Mouse (Mus musculus): ENCODE data around the gene Wwc2. TPM values are rescaled to one million over a fixed set of nuclear protein-coding genes. Genes with fewer than 3 reads are reported as not detected.

The Wwc2 gene
- polyA plus RNA-seq, 1 experiment from 2014 or later = 1.8 TPM

DNA sequence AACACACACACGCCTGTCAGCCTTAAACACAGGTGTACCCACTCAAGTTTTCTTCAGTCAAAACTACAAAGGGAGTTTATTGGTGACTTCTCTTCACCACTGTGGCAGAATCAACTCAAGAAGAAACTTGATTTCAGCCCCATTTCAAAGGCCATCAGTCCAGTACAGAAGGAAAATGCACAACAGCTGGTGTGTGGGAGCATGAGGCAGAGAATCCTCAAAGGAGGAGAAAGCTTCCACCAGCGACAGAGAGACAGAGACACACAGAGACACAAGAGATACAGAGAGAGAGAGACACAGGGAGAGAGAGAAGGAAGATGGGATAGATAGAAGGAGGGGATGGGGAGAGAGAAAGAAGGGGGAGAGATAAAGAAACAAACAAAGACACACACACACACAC, 188.4 kb downstream of the Wwc2 start:
- Histone ChIP-seq H3K9me3 (ENCODE audit: low read length) (no peaks in the 10 kb centered on the region), H3K9ac (replicated peaks) (no peak overlapping the region), H3K27me3 (ENCODE audit: insufficient read depth, low read length) (no peaks in the 10 kb centered on the region), H3K4me1 (ENCODE audit: insufficient read depth) (no peaks in the 10 kb centered on the region), H3K4me3 (ENCODE audit: low read depth, low read length) (no peak overlapping the region), H3K27ac (ENCODE audit: low read depth) (no peak overlapping the region), H3K36me3 (replicated peaks; ENCODE audit: insufficient read depth, low read length) (no peaks in the 10 kb centered on the region), H3K4me2 (ENCODE audit: low read depth, low read length) (no peak overlapping the region)
- ATAC-seq (no peak), DNase-seq (no peak)
- 77% methylated on average over 2 of the region's 2 CpGs for WGBS (ENCODE audit: insufficient replicate concordance)
- TF ChIP-seq CTCF (IDR thresholded peaks at IDR 0.05; ENCODE audit: low read depth) (no peak), EP300 (IDR thresholded peaks at IDR 0.05; ENCODE audit: low read depth) (no peak)

DNA sequence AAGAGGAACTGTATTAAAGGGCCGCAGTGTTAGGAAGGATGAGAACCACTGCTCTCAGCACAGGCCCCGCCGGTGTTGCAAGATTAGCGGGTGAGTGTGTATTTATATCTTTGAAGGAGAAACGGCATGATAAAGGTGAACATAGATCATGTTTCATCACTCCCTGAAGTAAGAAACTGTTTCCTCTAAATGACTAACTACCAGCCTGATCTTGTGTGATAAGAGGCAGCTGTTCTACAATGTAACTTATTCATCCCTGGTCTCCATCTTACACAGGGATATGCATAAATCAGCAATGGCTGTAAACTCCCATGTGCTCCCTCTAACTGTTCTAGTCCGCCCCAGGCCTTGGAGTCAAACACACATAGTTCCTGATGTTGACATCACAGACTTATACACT, 191.3 kb downstream of the Wwc2 start:
- no peaks in the 10 kb centered on the region for H3K27me3 ChIP-seq (ENCODE audit: insufficient read depth, low read length)
- H3K27ac ChIP-seq (ENCODE audit: low read depth) = no peak overlapping the region
- no peak for ATAC-seq
- H3K4me2 ChIP-seq (ENCODE audit: low read depth, low read length) = no peak overlapping the region
- no peak overlapping the region for H3K9ac ChIP-seq (replicated peaks)
- H3K36me3 ChIP-seq (replicated peaks; ENCODE audit: insufficient read depth, low read length) = no peaks in the 10 kb centered on the region
- H3K4me3 ChIP-seq (ENCODE audit: low read depth, low read length) = no peak overlapping the region
- 59% methylated on average over 6 of the region's 6 CpGs for WGBS (ENCODE audit: insufficient replicate concordance)
- TF ChIP-seq CTCF (IDR thresholded peaks at IDR 0.05; ENCODE audit: low read depth) (no peak), EP300 (IDR thresholded peaks at IDR 0.05; ENCODE audit: low read depth) (no peak)
- no peaks in the 10 kb centered on the region for H3K4me1 ChIP-seq (ENCODE audit: insufficient read depth)
- no peak for DNase-seq
- no peaks in the 10 kb centered on the region for H3K9me3 ChIP-seq (ENCODE audit: low read length)

DNA sequence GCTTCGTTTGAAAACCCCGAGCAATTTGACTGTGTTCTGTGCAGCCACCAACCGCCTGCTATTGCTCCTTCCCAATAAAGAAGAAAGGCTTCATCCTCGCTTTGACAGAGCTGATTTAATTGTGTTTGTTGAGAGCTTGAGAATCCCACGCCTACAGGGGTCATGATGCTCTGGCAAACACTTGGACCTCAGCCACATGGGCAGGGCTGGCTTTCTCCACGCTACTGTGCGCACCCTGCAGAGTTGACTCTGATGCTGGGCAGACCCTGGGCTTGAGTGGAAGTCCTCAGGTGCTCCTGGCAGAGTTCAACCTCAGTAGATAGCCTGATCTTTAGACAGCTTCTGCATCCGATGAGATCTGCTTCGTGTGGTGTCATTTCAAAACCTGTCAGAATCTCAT, 198.7 kb downstream of the Wwc2 start:
- H3K27me3 ChIP-seq (ENCODE audit: insufficient read depth, low read length) = no peaks in the 10 kb centered on the region
- ATAC-seq (no peak), DNase-seq (no peak)
- no peaks in the 10 kb centered on the region for H3K36me3 ChIP-seq (replicated peaks; ENCODE audit: insufficient read depth, low read length)
- no peak overlapping the region for H3K4me2 ChIP-seq (ENCODE audit: low read depth, low read length)
- 77% methylated on average over 9 of the region's 9 CpGs for WGBS (ENCODE audit: insufficient replicate concordance)
- H3K4me1 ChIP-seq (ENCODE audit: insufficient read depth) = no peaks in the 10 kb centered on the region
- H3K9ac ChIP-seq (replicated peaks) = no peak overlapping the region
- no peaks in the 10 kb centered on the region for H3K9me3 ChIP-seq (ENCODE audit: low read length)
- no peak overlapping the region for H3K27ac ChIP-seq (ENCODE audit: low read depth)
- TF ChIP-seq EP300 (IDR thresholded peaks at IDR 0.05; ENCODE audit: low read depth) (no peak), CTCF (IDR thresholded peaks at IDR 0.05; ENCODE audit: low read depth) (no peak)
- H3K4me3 ChIP-seq (ENCODE audit: low read depth, low read length) = no peak overlapping the region

DNA sequence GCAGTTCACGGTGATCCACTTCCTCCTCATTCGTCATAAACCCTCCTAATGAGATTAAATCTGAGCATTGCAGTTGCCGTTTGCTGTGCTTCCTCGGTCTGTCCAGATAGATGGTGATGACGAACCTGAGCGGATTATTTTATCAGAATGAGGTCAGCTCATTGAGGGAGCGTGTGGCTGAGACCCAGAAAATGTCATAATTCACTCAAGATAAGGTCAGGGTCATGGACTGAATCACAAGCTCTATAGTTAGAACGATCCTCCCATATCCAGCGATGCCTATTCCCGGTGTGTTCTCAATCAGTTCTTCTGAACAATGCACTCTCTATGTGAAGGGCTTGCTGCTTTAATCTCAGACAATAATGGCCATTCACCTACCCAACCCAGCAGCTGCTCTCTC, 203.0 kb downstream of the Wwc2 start:
- no peak for DNase-seq
- Histone ChIP-seq H3K9me3 (ENCODE audit: low read length) (no peaks in the 10 kb centered on the region), H3K27me3 (ENCODE audit: insufficient read depth, low read length) (no peaks in the 10 kb centered on the region), H3K27ac (ENCODE audit: low read depth) (no peak overlapping the region), H3K9ac (replicated peaks) (no peak overlapping the region), H3K36me3 (replicated peaks; ENCODE audit: insufficient read depth, low read length) (no peaks in the 10 kb centered on the region), H3K4me3 (ENCODE audit: low read depth, low read length) (no peak overlapping the region), H3K4me2 (ENCODE audit: low read depth, low read length) (no peak overlapping the region), H3K4me1 (ENCODE audit: insufficient read depth) (no peaks in the 10 kb centered on the region)
- TF ChIP-seq CTCF (IDR thresholded peaks at IDR 0.05; ENCODE audit: low read depth) (no peak), EP300 (IDR thresholded peaks at IDR 0.05; ENCODE audit: low read depth) (no peak)
- no peak for ATAC-seq
- WGBS (ENCODE audit: insufficient replicate concordance) = 56% methylated on average over 10 of the region's 10 CpGs

DNA sequence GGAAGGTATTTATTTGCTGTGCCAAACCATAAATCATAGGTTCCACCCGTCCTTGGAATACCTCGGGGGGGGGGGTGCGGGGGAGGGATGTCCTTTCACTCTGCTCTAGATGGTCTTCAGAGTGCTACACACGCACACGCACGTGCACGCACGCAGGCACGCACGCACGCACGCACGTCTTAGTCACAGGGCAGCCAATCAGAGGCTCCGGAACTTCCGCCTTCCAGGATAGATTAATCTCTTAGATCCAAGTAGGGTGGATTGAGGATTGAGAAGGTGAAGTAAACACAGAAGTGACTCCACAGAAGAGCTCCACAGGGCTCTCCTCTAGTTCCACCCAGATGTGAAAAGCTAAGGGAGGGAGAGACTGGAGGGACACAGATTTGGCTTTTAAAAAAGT, 204.4 kb downstream of the Wwc2 start:
- H3K36me3 ChIP-seq (replicated peaks; ENCODE audit: insufficient read depth, low read length) = no peaks in the 10 kb centered on the region
- H3K27ac ChIP-seq (ENCODE audit: low read depth) = no peak overlapping the region
- H3K9me3 ChIP-seq (ENCODE audit: low read length) = no peaks in the 10 kb centered on the region
- no peak for TF ChIP-seq EP300 (IDR thresholded peaks at IDR 0.05; ENCODE audit: low read depth)
- H3K4me1 ChIP-seq (ENCODE audit: insufficient read depth) = no peaks in the 10 kb centered on the region
- H3K4me3 ChIP-seq (ENCODE audit: low read depth, low read length) = no peak overlapping the region
- no peak for ATAC-seq
- H3K9ac ChIP-seq (replicated peaks) = no peak overlapping the region
- no peak for DNase-seq
- H3K27me3 ChIP-seq (ENCODE audit: insufficient read depth, low read length) = no peaks in the 10 kb centered on the region
- no peak overlapping the region for H3K4me2 ChIP-seq (ENCODE audit: low read depth, low read length)
- WGBS (ENCODE audit: insufficient replicate concordance) = 81% methylated on average over 15 of the region's 15 CpGs

DNA sequence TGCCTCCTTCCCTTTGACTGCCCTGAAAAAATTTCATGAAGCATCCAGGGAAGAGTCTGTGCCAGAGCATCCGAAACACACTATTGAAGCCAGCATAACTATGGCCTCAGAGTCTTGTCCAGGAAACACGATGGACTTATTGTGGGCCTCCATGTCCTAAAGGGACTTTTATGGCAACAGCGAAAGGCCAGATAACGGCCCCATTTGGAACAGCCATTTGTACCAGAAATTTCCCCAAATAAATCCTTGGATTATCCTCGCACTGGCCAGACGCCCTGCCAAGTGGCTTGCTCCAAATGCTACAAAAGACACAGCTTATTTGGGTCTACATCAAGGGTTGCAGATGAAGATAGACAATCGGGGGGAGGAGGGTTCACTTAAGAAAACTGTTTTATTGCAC, 206.3 kb downstream of the Wwc2 start:
- DNase-seq (no peak), ATAC-seq (no peak)
- Histone ChIP-seq H3K36me3 (replicated peaks; ENCODE audit: insufficient read depth, low read length) (no peaks in the 10 kb centered on the region), H3K4me1 (ENCODE audit: insufficient read depth) (no peaks in the 10 kb centered on the region), H3K27ac (ENCODE audit: low read depth) (no peak overlapping the region), H3K9ac (replicated peaks) (no peak overlapping the region), H3K9me3 (ENCODE audit: low read length) (no peaks in the 10 kb centered on the region), H3K4me3 (ENCODE audit: low read depth, low read length) (no peak overlapping the region), H3K4me2 (ENCODE audit: low read depth, low read length) (no peak overlapping the region), H3K27me3 (ENCODE audit: insufficient read depth, low read length) (no peaks in the 10 kb centered on the region)
- TF ChIP-seq EP300 (IDR thresholded peaks at IDR 0.05; ENCODE audit: low read depth) (no peak), CTCF (IDR thresholded peaks at IDR 0.05; ENCODE audit: low read depth) (no peak)
- WGBS (ENCODE audit: insufficient replicate concordance) = 76% methylated on average over 7 of the region's 7 CpGs

DNA sequence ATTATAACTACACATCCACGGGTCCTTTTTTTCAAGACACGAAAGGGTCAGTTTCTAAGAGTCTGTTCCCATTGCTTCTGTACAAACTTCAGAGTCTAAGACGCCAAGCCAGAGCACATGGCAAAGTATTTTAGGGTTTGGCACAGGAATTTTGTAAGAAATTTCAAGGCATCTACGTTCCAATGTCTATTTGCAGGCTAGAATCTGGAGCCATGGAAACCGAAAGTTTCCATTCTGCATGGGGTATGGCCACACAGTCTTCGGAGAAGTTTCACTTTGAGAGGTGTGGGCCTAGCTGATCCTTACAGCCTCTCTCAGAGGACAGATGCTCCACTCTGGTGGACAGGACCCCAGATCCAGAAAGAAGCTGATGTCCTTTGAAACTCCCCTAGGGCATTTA, 206.8 kb downstream of the Wwc2 start:
- H3K4me3 ChIP-seq (ENCODE audit: low read depth, low read length) = no peak overlapping the region
- H3K9me3 ChIP-seq (ENCODE audit: low read length) = no peaks in the 10 kb centered on the region
- TF ChIP-seq CTCF (IDR thresholded peaks at IDR 0.05; ENCODE audit: low read depth) (no peak), EP300 (IDR thresholded peaks at IDR 0.05; ENCODE audit: low read depth) (no peak)
- no peaks in the 10 kb centered on the region for H3K27me3 ChIP-seq (ENCODE audit: insufficient read depth, low read length)
- ATAC-seq = no peak
- H3K4me2 ChIP-seq (ENCODE audit: low read depth, low read length) = no peak overlapping the region
- H3K27ac ChIP-seq (ENCODE audit: low read depth) = no peak overlapping the region
- H3K4me1 ChIP-seq (ENCODE audit: insufficient read depth) = no peaks in the 10 kb centered on the region
- WGBS (ENCODE audit: insufficient replicate concordance) = 81% methylated on average over 6 of the region's 6 CpGs
- H3K36me3 ChIP-seq (replicated peaks; ENCODE audit: insufficient read depth, low read length) = no peaks in the 10 kb centered on the region
- DNase-seq = no peak
- no peak overlapping the region for H3K9ac ChIP-seq (replicated peaks)

Data from liver, postnatal 0 days (tissue).